Mouse (Mus musculus) embryonic facial prominence, embryonic 11.5 days (tissue): ENCODE results near the gene Yy1. TPM values are rescaled to one million over a fixed set of nuclear protein-coding genes. Genes with fewer than 3 reads are reported as not detected.

Experiments
- microRNA counts: library from miRNA; unstranded; fragments of <30 nt; microRNA quantifications from one replicate; lab custom pipeline; 2016
- microRNA-seq: library from miRNA; unstranded; fragments of <30 nt; microRNA quantifications from one replicate; pipeline ENCODE4, GENCODE M21; 2016; ENCODE audit warnings: borderline number of aligned reads
- polyA plus RNA-seq: library from polyadenylated mRNA; unstranded; fragments of >200 nt; fragmentation: Nextera tagmentation; extraction: Ambion mirVana; gene quantifications from 2 replicates; pipeline ENCODE4 v1.2.1, GENCODE M21; 2014

Yy1 gene
- polyA plus RNA-seq, 1 experiment from 2014 or later = 19.3 TPM

MicroRNAs encoded within 50 kb of the gene (microRNA counts, 519-probe panel; counts per million panel counts)
- microRNA mmu-miR-345-3p (lab: Ali Mortazavi, UCI) (not detected), microRNA mmu-miR-345-5p (lab: Ali Mortazavi, UCI) (3,365 counts per million, percentile 46 among the panel's probes with 10 or more counts)

Small RNAs within 50 kb of the gene (microRNA-seq; reads per million reads assigned to microRNA genes)
- gene Mir345 = 183 reads per million, percentile 50 among the genes with 10 or more reads in this experiment

Other genes with a start within 250 kb of the Yy1 start
- 88.1 and 91.0 TPM in 2 replicates for gene Evl, start 238.3 kb upstream of the Yy1 start, polyA plus RNA-seq
- 0.45 and 0.57 TPM in 2 replicates for gene Degs2, start 90.7 kb upstream of the Yy1 start, polyA plus RNA-seq
- 11.9 and 13.9 TPM in 2 replicates for gene Slc25a29, start 42.9 kb downstream of the Yy1 start, polyA plus RNA-seq
- gene Slc25a47, start 43.1 kb downstream of the Yy1 start, polyA plus RNA-seq = 11.8 and 13.2 TPM in 2 replicates
- 4.1 and 5.6 TPM in 2 replicates for gene Wdr25, start 100.7 kb downstream of the Yy1 start, polyA plus RNA-seq
- gene Wars, start 101.2 kb downstream of the Yy1 start, polyA plus RNA-seq = 113 and 118 TPM in 2 replicates